Mouse (Mus musculus): ENCODE results near the gene Clec16a. TPM values are rescaled to one million over a fixed set of nuclear protein-coding genes. Genes with fewer than 3 reads are reported as not detected.

Gene Clec16a
- polyA plus RNA-seq, 1 experiment from 2014 or later = 31.0 TPM

DNA sequence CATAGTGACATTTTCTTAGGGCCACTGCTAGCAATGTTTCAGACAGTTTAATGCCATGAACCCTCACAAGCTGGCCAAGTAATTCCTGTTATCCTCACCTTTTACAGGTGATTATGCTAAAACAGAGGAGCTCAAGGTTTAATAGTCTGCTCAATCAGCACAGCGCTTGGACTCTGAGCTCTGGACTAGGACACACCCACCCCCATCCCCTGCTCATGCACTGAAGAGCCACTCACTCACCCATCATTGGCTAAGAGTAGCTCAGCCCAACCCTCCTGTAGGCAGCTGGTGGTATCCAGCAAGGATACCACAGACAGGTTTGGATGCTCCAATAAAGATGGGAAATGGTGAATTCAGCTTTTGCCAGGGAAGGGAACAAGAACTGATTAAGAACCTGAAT lies 111.8 kb downstream of the Clec16a start:
- no peaks in the 10 kb centered on the region for H3K27me3 ChIP-seq (ENCODE audit: control insufficient read depth, insufficient read depth, low read length)
- H3K4me2 ChIP-seq (ENCODE audit: low read depth, low read length) = no peak overlapping the region
- H3K4me1 ChIP-seq (ENCODE audit: control insufficient read depth, insufficient read depth, low read length) = peaks cover 40% of the 10 kb centered on the region
- H3K9ac ChIP-seq (ENCODE audit: low read length) = no peak overlapping the region
- H3K4me3 ChIP-seq (replicated peaks; ENCODE audit: low read length) = no peak overlapping the region
- WGBS = 76% methylated on average over 1 of the region's 1 CpGs
- no peaks in the 10 kb centered on the region for H3K36me3 ChIP-seq (ENCODE audit: control insufficient read depth, insufficient read depth, low read length)
- H3K9me3 ChIP-seq (replicated peaks; ENCODE audit: control insufficient read depth, low read length) = no peaks in the 10 kb centered on the region
- no peak overlapping the region for H3K27ac ChIP-seq (ENCODE audit: low read length)
- ATAC-seq (ENCODE audit: insufficient read depth, low FRiP score) = peak; percentile 55; the same call in 1 of the 2 replicates

GRCm38 (mm10) chr16:10659211-10659610 lies 114.1 kb downstream of the Clec16a start:
- no peak for ATAC-seq (ENCODE audit: insufficient read depth, low FRiP score)
- H3K9me3 ChIP-seq (replicated peaks; ENCODE audit: control insufficient read depth, low read length) = no peaks in the 10 kb centered on the region
- H3K4me1 ChIP-seq (ENCODE audit: control insufficient read depth, insufficient read depth, low read length) = peaks cover 36% of the 10 kb centered on the region
- no peak overlapping the region for H3K4me3 ChIP-seq (replicated peaks; ENCODE audit: low read length)
- no peak overlapping the region for H3K27ac ChIP-seq (ENCODE audit: low read length)
- H3K4me2 ChIP-seq (ENCODE audit: low read depth, low read length) = no peak overlapping the region
- no peaks in the 10 kb centered on the region for H3K27me3 ChIP-seq (ENCODE audit: control insufficient read depth, insufficient read depth, low read length)
- 83% methylated on average over 2 of the region's 2 CpGs for WGBS
- H3K9ac ChIP-seq (ENCODE audit: low read length) = no peak overlapping the region
- H3K36me3 ChIP-seq (ENCODE audit: control insufficient read depth, insufficient read depth, low read length) = no peaks in the 10 kb centered on the region

DNA sequence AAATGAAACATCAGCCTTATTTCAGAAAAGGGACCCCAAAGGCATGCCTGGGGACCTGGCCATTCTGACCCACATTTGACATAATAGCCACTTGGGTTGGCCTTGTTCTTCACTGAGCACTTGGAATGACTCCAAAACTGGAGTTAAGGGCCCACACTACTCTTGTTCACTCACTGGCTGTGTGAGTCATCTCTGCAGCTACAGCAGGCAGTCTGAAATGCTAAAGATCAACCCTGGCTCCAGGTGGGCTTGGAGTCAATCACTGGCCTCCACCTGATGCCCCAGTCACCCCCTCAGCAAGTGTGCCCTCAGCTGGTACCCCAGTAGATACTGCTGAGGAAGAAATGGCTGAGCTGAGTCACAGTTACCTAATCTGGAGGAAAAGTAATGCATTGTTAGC lies 115.4 kb downstream of the Clec16a start:
- H3K9ac ChIP-seq (ENCODE audit: low read length) = no peak overlapping the region
- no peak overlapping the region for H3K27ac ChIP-seq (ENCODE audit: low read length)
- H3K4me2 ChIP-seq (ENCODE audit: low read depth, low read length) = no peak overlapping the region
- H3K36me3 ChIP-seq (ENCODE audit: control insufficient read depth, insufficient read depth, low read length) = no peaks in the 10 kb centered on the region
- H3K9me3 ChIP-seq (replicated peaks; ENCODE audit: control insufficient read depth, low read length) = no peaks in the 10 kb centered on the region
- no peak for ATAC-seq (ENCODE audit: insufficient read depth, low FRiP score)
- H3K27me3 ChIP-seq (ENCODE audit: control insufficient read depth, insufficient read depth, low read length) = no peaks in the 10 kb centered on the region
- peaks cover 47% of the 10 kb centered on the region for H3K4me1 ChIP-seq (ENCODE audit: control insufficient read depth, insufficient read depth, low read length)
- H3K4me3 ChIP-seq (replicated peaks; ENCODE audit: low read length) = no peak overlapping the region

DNA sequence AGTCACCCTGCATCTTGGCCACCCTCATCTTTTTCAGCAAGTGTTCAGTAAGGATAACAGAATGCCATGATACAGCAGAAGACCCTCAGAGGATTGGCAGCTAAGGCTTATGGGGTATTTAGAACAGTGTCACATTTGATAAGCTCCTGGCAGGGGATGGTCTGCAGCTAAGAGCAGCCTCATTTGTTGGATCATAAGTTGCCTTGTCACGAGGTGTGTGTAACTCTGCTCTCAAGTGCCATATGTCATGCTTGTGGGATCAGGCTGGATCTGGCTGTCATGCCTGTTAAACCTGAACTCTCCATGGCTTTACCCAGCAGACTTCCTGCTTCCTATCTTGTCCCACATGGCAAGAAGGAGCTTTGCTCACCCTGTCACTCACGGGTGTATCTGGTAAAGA lies 116.2 kb downstream of the Clec16a start:
- no peak overlapping the region for H3K4me2 ChIP-seq (ENCODE audit: low read depth, low read length)
- no peak overlapping the region for H3K4me3 ChIP-seq (replicated peaks; ENCODE audit: low read length)
- 61% methylated on average over 2 of the region's 2 CpGs for WGBS
- no peaks in the 10 kb centered on the region for H3K27me3 ChIP-seq (ENCODE audit: control insufficient read depth, insufficient read depth, low read length)
- no peaks in the 10 kb centered on the region for H3K9me3 ChIP-seq (replicated peaks; ENCODE audit: control insufficient read depth, low read length)
- H3K27ac ChIP-seq (ENCODE audit: low read length) = 0 out of 2 replicates have a peak overlapping the region, but pooled peaks have one; percentile 4
- H3K36me3 ChIP-seq (ENCODE audit: control insufficient read depth, insufficient read depth, low read length) = no peaks in the 10 kb centered on the region
- H3K9ac ChIP-seq (ENCODE audit: low read length) = no peak overlapping the region
- peaks cover 46% of the 10 kb centered on the region for H3K4me1 ChIP-seq (ENCODE audit: control insufficient read depth, insufficient read depth, low read length)
- no peak for ATAC-seq (ENCODE audit: insufficient read depth, low FRiP score)

DNA sequence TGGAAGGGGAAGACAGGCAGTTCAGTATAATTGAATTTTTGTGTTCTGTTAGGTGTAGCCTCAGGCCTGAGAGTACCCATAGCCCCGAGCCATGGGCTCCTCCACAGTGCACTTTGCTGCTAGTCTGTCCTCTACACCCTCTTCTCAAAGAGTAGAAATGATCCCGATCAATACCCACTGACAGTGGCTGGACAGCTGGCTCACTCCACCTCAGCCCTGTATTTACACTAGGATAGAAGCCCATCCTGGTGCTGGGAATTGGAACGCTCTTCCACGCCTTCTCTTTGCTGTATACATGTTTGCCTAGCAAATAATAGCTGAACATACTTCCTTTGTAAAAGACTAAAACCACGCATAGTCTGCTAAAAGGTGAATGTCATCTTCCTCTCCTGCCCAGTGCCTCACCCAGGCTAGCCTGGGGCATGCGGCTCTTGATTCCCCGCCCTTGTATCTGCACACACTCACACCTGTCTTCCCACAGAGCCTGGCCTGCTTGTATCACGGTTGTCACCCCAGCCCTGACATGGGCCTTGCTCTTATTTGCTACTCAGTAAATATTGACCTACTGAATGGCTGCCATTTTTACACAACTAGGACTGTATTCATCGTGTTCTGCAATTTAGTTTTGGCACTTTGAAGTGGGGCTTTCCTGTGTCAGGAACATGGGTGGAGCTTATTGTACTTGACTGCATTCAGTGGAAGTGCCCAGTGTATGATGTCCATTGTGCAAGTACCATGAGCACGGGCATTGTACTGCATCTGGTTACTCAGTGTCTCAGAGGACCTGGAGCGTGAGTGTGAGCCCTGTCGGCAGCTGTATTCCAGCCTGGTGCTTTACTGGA lies 119.0 kb downstream of the Clec16a start:
- 46% methylated on average over 12 of the region's 12 CpGs for WGBS
- H3K27ac ChIP-seq (ENCODE audit: low read length) = peak overlapping the region; percentile 87

GRCm38 (mm10) chr16:10664921-10665894 lies 120.1 kb downstream of the Clec16a start:
- peaks cover 45% of the 10 kb centered on the region for H3K4me1 ChIP-seq (ENCODE audit: control insufficient read depth, insufficient read depth, low read length)
- WGBS = 24% methylated on average over 12 of the region's 12 CpGs
- peak overlapping the region; percentile 87 for H3K27ac ChIP-seq (ENCODE audit: low read length)
- H3K9ac ChIP-seq (ENCODE audit: low read length) = peak overlapping the region; percentile 13; the same call in 1 of the 2 replicates
- no peaks in the 10 kb centered on the region for H3K36me3 ChIP-seq (ENCODE audit: control insufficient read depth, insufficient read depth, low read length)
- no peaks in the 10 kb centered on the region for H3K9me3 ChIP-seq (replicated peaks; ENCODE audit: control insufficient read depth, low read length)
- ATAC-seq (ENCODE audit: insufficient read depth, low FRiP score) = peak; percentile 69
- no peak overlapping the region for H3K4me3 ChIP-seq (replicated peaks; ENCODE audit: low read length)
- H3K4me2 ChIP-seq (ENCODE audit: low read depth, low read length) = no peak overlapping the region
- no peaks in the 10 kb centered on the region for H3K27me3 ChIP-seq (ENCODE audit: control insufficient read depth, insufficient read depth, low read length)

More for the DNA sequence above, 119.0 kb downstream of the Clec16a start:
- H3K9me3 ChIP-seq (replicated peaks; ENCODE audit: control insufficient read depth, low read length) = no peaks in the 10 kb centered on the region
- ATAC-seq (ENCODE audit: insufficient read depth, low FRiP score) = peak; percentile 58; the same call in 1 of the 2 replicates
- H3K4me1 ChIP-seq (ENCODE audit: control insufficient read depth, insufficient read depth, low read length) = peaks cover 39% of the 10 kb centered on the region
- H3K4me2 ChIP-seq (ENCODE audit: low read depth, low read length) = no peak overlapping the region
- H3K9ac ChIP-seq (ENCODE audit: low read length) = no peak overlapping the region
- H3K4me3 ChIP-seq (replicated peaks; ENCODE audit: low read length) = no peak overlapping the region
- no peaks in the 10 kb centered on the region for H3K36me3 ChIP-seq (ENCODE audit: control insufficient read depth, insufficient read depth, low read length)
- H3K27me3 ChIP-seq (ENCODE audit: control insufficient read depth, insufficient read depth, low read length) = no peaks in the 10 kb centered on the region

DNA sequence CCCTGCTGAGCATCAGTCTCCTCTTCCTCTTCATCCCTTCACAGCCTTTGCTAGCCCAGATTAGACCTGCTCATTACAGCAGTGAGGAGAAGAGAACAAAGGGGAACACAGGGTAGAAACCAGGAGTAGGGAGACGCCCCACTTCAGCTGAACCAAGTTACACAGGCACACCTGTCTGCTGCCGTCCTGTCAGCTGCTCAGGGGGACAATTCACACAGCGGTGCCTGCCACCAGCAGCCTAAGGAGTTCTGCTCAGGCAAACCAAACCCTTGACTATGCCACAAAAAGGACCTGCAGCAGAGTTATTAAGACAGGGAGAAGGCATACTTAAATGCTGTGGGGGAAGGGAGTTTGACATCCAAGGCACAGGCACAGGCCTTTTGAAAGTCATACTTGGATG lies 121.6 kb downstream of the Clec16a start:
- Histone ChIP-seq H3K4me1 (ENCODE audit: control insufficient read depth, insufficient read depth, low read length) (peaks cover 29% of the 10 kb centered on the region), H3K9me3 (replicated peaks; ENCODE audit: control insufficient read depth, low read length) (no peaks in the 10 kb centered on the region), H3K27me3 (ENCODE audit: control insufficient read depth, insufficient read depth, low read length) (no peaks in the 10 kb centered on the region), H3K4me3 (replicated peaks; ENCODE audit: low read length) (no peak overlapping the region), H3K9ac (ENCODE audit: low read length) (no peak overlapping the region), H3K36me3 (ENCODE audit: control insufficient read depth, insufficient read depth, low read length) (no peaks in the 10 kb centered on the region), H3K27ac (ENCODE audit: low read length) (no peak overlapping the region), H3K4me2 (ENCODE audit: low read depth, low read length) (no peak overlapping the region)
- 78% methylated on average over 3 of the region's 3 CpGs for WGBS
- ATAC-seq (ENCODE audit: insufficient read depth, low FRiP score) = no peak

DNA sequence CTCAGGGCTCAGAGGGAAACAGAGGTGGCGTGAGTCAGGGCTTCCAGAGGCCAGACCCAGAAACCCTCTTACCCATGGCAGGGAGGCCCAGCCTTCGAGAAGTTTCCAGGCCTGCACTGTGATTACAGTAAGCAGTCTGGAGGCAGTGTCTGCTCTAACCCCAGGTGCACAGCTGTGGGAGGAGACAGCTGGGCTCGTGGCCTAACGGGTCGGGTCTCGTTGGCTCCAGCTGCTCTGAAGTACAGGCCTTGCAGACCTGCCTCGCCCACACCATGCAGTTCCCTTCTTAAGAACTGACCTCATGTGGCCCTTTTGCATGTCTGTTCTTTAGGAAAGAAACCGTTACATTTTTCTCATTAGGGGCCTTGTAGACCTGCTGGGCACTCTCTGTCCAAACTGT lies 123.3 kb downstream of the Clec16a start:
- no peak overlapping the region for H3K4me3 ChIP-seq (replicated peaks; ENCODE audit: low read length)
- no peak overlapping the region for H3K9ac ChIP-seq (ENCODE audit: low read length)
- no peaks in the 10 kb centered on the region for H3K27me3 ChIP-seq (ENCODE audit: control insufficient read depth, insufficient read depth, low read length)
- no peak for ATAC-seq (ENCODE audit: insufficient read depth, low FRiP score)
- WGBS = 51% methylated on average over 8 of the region's 8 CpGs
- no peaks in the 10 kb centered on the region for H3K36me3 ChIP-seq (ENCODE audit: control insufficient read depth, insufficient read depth, low read length)
- H3K9me3 ChIP-seq (replicated peaks; ENCODE audit: control insufficient read depth, low read length) = no peaks in the 10 kb centered on the region
- H3K27ac ChIP-seq (ENCODE audit: low read length) = no peak overlapping the region
- H3K4me2 ChIP-seq (ENCODE audit: low read depth, low read length) = no peak overlapping the region
- peaks cover 32% of the 10 kb centered on the region for H3K4me1 ChIP-seq (ENCODE audit: control insufficient read depth, insufficient read depth, low read length)
